Mouse (Mus musculus): Measurements from ENCODE around the gene Fam186b.
A peak's percentile ranks its signal among the peaks of the same experiment; 100 is the strongest.

- TF ChIP-seq CTCF (IDR thresholded peaks at IDR 0.05; ENCODE audit: low read depth) (peak; percentile 5; the same call in 1 of the 2 replicates), EP300 (IDR thresholded peaks at IDR 0.05; ENCODE audit: low read depth) (no peak)
Observed at GRCm38 (mm10) chr15:99344961-99345360, 49.3 kb upstream of the Fam186b start.
